ENCODE assay signal across 25 mouse cellular contexts in genomic region chr3:29834884-29835283, GRCm38 (mm10).
DNase-seq lines count a peak whose midpoint lies in the region; ATAC-seq and TF ChIP-seq lines count a peak whose summit lies in the region.
"Had no signal": no experiment of that assay in that cellular context is flagged by ENCODE, and none has a peak within 500 bp of the region (broad histone marks: within the 10 kb centered on the region; RNA-seq: fewer than 3 reads in every experiment).

No protein-coding gene starts in this region.

- no peak overlapping the region for H3K4me2 ChIP-seq in forebrain, embryonic 16.5 days (ENCODE audit: low read length)
- H3K4me2 ChIP-seq in liver, embryonic 11.5 days = no peak overlapping the region
- H3K4me2 ChIP-seq in midbrain, postnatal 0 days (ENCODE audit: low read depth, low read length, poor library complexity, severe bottlenecking) = no peak overlapping the region
- no peak overlapping the region for H3K4me2 ChIP-seq in midbrain, embryonic 14.5 days (ENCODE audit: low read length)
- H3K4me2 ChIP-seq: heart, embryonic 12.5 days; liver, embryonic 13.5 days; neural tube, embryonic 15.5 days had no signal

- no peaks in the 10 kb centered on the region for H3K79me2 ChIP-seq in liver, adult 2 months (ENCODE audit: control insufficient read depth, insufficient read depth, low read length)

- TF ChIP-seq POLR2A in liver, adult 2 months (IDR thresholded peaks at IDR 0.05; ENCODE audit: extremely low read depth, insufficient read depth, low read length) = no peak

- 21% methylated on average over 2 of the region's 2 CpGs for WGBS in forebrain, embryonic 16.5 days
- 68% methylated on average over 2 of the region's 2 CpGs for WGBS in forebrain, embryonic 10.5 days
- WGBS in liver, adult 2 months = 24% methylated on average over 2 of the region's 2 CpGs
- 52% methylated on average over 2 of the region's 2 CpGs for WGBS in liver, embryonic 11.5 days
- 54% methylated on average over 2 of the region's 2 CpGs for WGBS in midbrain, postnatal 0 days
- 61% methylated on average over 2 of the region's 2 CpGs for WGBS in midbrain, embryonic 14.5 days

- peaks cover 3% of the 10 kb centered on the region; the same call in 1 of the 2 replicates for H3K4me1 ChIP-seq in forebrain, embryonic 16.5 days (replicated peaks; ENCODE audit: control insufficient read depth, insufficient read depth, low read length)
- H3K4me1 ChIP-seq in forebrain, embryonic 10.5 days = no peaks in the 10 kb centered on the region
- H3K4me1 ChIP-seq in liver, adult 2 months (ENCODE audit: control insufficient read depth, insufficient read depth, low read length) = peaks cover 2% of the 10 kb centered on the region; the same call in 1 of the 2 replicates
- H3K4me1 ChIP-seq in liver, embryonic 11.5 days (replicated peaks; ENCODE audit: control insufficient read depth, insufficient read depth, low read length) = no peaks in the 10 kb centered on the region
- no peaks in the 10 kb centered on the region for H3K4me1 ChIP-seq in midbrain, postnatal 0 days (ENCODE audit: insufficient read depth, low read length)
- no peaks in the 10 kb centered on the region for H3K4me1 ChIP-seq in midbrain, embryonic 14.5 days (ENCODE audit: control insufficient read depth, insufficient read depth, low read length)
- H3K4me1 ChIP-seq: embryonic facial prominence, embryonic 10.5 days; heart, embryonic 12.5 days; liver, embryonic 13.5 days; midbrain, embryonic 10.5 days; neural tube, embryonic 15.5 days had no signal

- H3K27me3 ChIP-seq in forebrain, embryonic 16.5 days (replicated peaks; ENCODE audit: control insufficient read depth, insufficient read depth, low read length) = no peaks in the 10 kb centered on the region
- H3K27me3 ChIP-seq in forebrain, embryonic 10.5 days (ENCODE audit: poor library complexity, severe bottlenecking) = no peaks in the 10 kb centered on the region
- no peaks in the 10 kb centered on the region for H3K27me3 ChIP-seq in liver, adult 2 months (ENCODE audit: control insufficient read depth, insufficient read depth, low read length)
- H3K27me3 ChIP-seq in liver, embryonic 11.5 days (replicated peaks; ENCODE audit: control insufficient read depth, insufficient read depth, low read length) = no peaks in the 10 kb centered on the region
- H3K27me3 ChIP-seq in midbrain, postnatal 0 days (ENCODE audit: insufficient read depth, low read length) = no peaks in the 10 kb centered on the region
- H3K27me3 ChIP-seq in midbrain, embryonic 14.5 days (ENCODE audit: control insufficient read depth, insufficient read depth, low read length) = no peaks in the 10 kb centered on the region
- H3K27me3 ChIP-seq: CH12.LX; heart, embryonic 12.5 days; liver, embryonic 13.5 days; neural tube, embryonic 15.5 days had no signal

- DNase-seq in forebrain, embryonic 10.5 days (ENCODE audit: extremely low spot score, low spot score) = no peak
- peak; percentile 84 for DNase-seq in liver, adult 2 months (ENCODE audit: extremely low read depth, low read depth, low spot score)
- DNase-seq in liver, embryonic 11.5 days (ENCODE audit: low spot score) = no peak
- DNase-seq in midbrain, postnatal 0 days (ENCODE audit: low spot score) = peak; percentile 34
- DNase-seq in midbrain, embryonic 14.5 days = no peak
- peak; percentile 4 for DNase-seq in lung, postnatal 36 days
- DNase-seq: B cell, adult 2 months; cerebellum, adult 8-10 months; gastrocnemius, postnatal 14 days; heart, adult 11 months; heart, postnatal 10 days; kidney, adult 18-20 months; kidney, postnatal 4 days; liver, embryonic 13.5 days; right cerebral cortex, adult 18-20 months; thymus, adult 2 months; thymus, postnatal 4 days had no signal

- no peak overlapping the region for H3K9ac ChIP-seq in forebrain, embryonic 16.5 days (replicated peaks; ENCODE audit: low read depth, low read length)
- H3K9ac ChIP-seq in liver, adult 2 months (ENCODE audit: low read depth, low read length) = no peak overlapping the region
- H3K9ac ChIP-seq in liver, embryonic 11.5 days (ENCODE audit: low read depth, low read length) = no peak overlapping the region
- no peak overlapping the region for H3K9ac ChIP-seq in midbrain, postnatal 0 days (replicated peaks; ENCODE audit: low read length, poor library complexity, severe bottlenecking)
- no peak overlapping the region for H3K9ac ChIP-seq in midbrain, embryonic 14.5 days (replicated peaks; ENCODE audit: low read length)
- H3K9ac ChIP-seq: heart, embryonic 12.5 days; liver, embryonic 13.5 days; neural tube, embryonic 15.5 days had no signal

- no peak overlapping the region for H3K27ac ChIP-seq in forebrain, embryonic 16.5 days (ENCODE audit: low read length)
- H3K27ac ChIP-seq in forebrain, embryonic 10.5 days = no peak overlapping the region
- no peak overlapping the region for H3K27ac ChIP-seq in liver, adult 2 months (replicated peaks; ENCODE audit: insufficient read depth, low read depth, low read length)
- H3K27ac ChIP-seq in liver, embryonic 11.5 days (ENCODE audit: low read depth, low read length) = no peak overlapping the region
- no peak overlapping the region for H3K27ac ChIP-seq in midbrain, postnatal 0 days (ENCODE audit: low read depth, low read length)
- no peak overlapping the region for H3K27ac ChIP-seq in midbrain, embryonic 14.5 days (replicated peaks; ENCODE audit: low read depth, low read length)
- H3K27ac ChIP-seq: embryonic facial prominence, embryonic 10.5 days; liver, embryonic 13.5 days; midbrain, embryonic 10.5 days; neural tube, embryonic 15.5 days had no signal

- no peak for TF ChIP-seq CTCF in liver, adult 2 months (IDR thresholded peaks at IDR 0.05; ENCODE audit: low read depth, low read length)
- TF ChIP-seq CTCF in midbrain, postnatal 0 days (IDR thresholded peaks at IDR 0.05) = no peak

- H3K9me3 ChIP-seq in forebrain, embryonic 16.5 days (ENCODE audit: control insufficient read depth, low read length) = no peaks in the 10 kb centered on the region
- no peaks in the 10 kb centered on the region for H3K9me3 ChIP-seq in forebrain, embryonic 10.5 days
- no peaks in the 10 kb centered on the region for H3K9me3 ChIP-seq in liver, embryonic 11.5 days (ENCODE audit: control insufficient read depth, low read length)
- no peaks in the 10 kb centered on the region for H3K9me3 ChIP-seq in midbrain, postnatal 0 days (ENCODE audit: low read length)
- H3K9me3 ChIP-seq in midbrain, embryonic 14.5 days (ENCODE audit: control insufficient read depth, low read length) = no peaks in the 10 kb centered on the region
- H3K9me3 ChIP-seq: embryonic facial prominence, embryonic 10.5 days; G1E; heart, embryonic 12.5 days; liver, embryonic 13.5 days; midbrain, embryonic 10.5 days; neural tube, embryonic 15.5 days had no signal

- peak; percentile 78; the same call in 1 of the 2 replicates for ATAC-seq in forebrain, embryonic 16.5 days
- ATAC-seq in liver, embryonic 11.5 days (replicated peaks; ENCODE audit: low FRiP score) = no peak
- ATAC-seq in midbrain, postnatal 0 days (ENCODE audit: low FRiP score) = no peak
- no peak for ATAC-seq in midbrain, embryonic 14.5 days (ENCODE audit: low FRiP score, low TSS enrichment)
- ATAC-seq: inflammation-experienced regulatory T-cells, adult 6 months had no signal

- no peaks in the 10 kb centered on the region for H3K36me3 ChIP-seq in forebrain, embryonic 16.5 days (ENCODE audit: control insufficient read depth, insufficient read depth)
- no peaks in the 10 kb centered on the region for H3K36me3 ChIP-seq in forebrain, embryonic 10.5 days (replicated peaks)
- H3K36me3 ChIP-seq in liver, adult 2 months (ENCODE audit: control insufficient read depth, insufficient read depth, low read length) = no peaks in the 10 kb centered on the region
- no peaks in the 10 kb centered on the region for H3K36me3 ChIP-seq in liver, embryonic 11.5 days (ENCODE audit: control insufficient read depth, insufficient read depth, low read length)
- H3K36me3 ChIP-seq in midbrain, postnatal 0 days (ENCODE audit: insufficient read depth, low read length) = no peaks in the 10 kb centered on the region
- no peaks in the 10 kb centered on the region for H3K36me3 ChIP-seq in midbrain, embryonic 14.5 days (ENCODE audit: control insufficient read depth, insufficient read depth, low read length)
- H3K36me3 ChIP-seq: embryonic facial prominence, embryonic 10.5 days; G1E; heart, embryonic 12.5 days; liver, embryonic 13.5 days; midbrain, embryonic 10.5 days; neural tube, embryonic 15.5 days had no signal

- no peak overlapping the region for H3K4me3 ChIP-seq in forebrain, embryonic 16.5 days (replicated peaks; ENCODE audit: low read length)
- H3K4me3 ChIP-seq in forebrain, embryonic 10.5 days = no peak overlapping the region
- no peak overlapping the region for H3K4me3 ChIP-seq in liver, adult 2 months (ENCODE audit: insufficient read depth, low read depth, low read length)
- no peak overlapping the region for H3K4me3 ChIP-seq in liver, embryonic 11.5 days (ENCODE audit: low read depth, low read length)
- no peak overlapping the region for H3K4me3 ChIP-seq in midbrain, postnatal 0 days (ENCODE audit: low read depth, low read length)
- no peak overlapping the region for H3K4me3 ChIP-seq in midbrain, embryonic 14.5 days (replicated peaks; ENCODE audit: low read depth, low read length)
- H3K4me3 ChIP-seq: embryonic facial prominence, embryonic 10.5 days; heart, embryonic 12.5 days; liver, embryonic 13.5 days; midbrain, embryonic 10.5 days; neural tube, embryonic 15.5 days had no signal

Comparison
In these comparisons a context has a peak if more than half of its experiments do, and no peak if none do; other contexts are left out.
1. DNase-seq: peak in liver, adult 2 months (single experiment), midbrain, postnatal 0 days (single experiment) and lung, postnatal 36 days (single experiment); none in forebrain, embryonic 10.5 days (single experiment), liver, embryonic 11.5 days (single experiment) and midbrain, embryonic 14.5 days (single experiment).